Mouse (Mus musculus): ENCODE data around the gene 9530002B09Rik. TPM values are rescaled to one million over a fixed set of nuclear protein-coding genes. Genes with fewer than 3 reads are reported as not detected.

9530002B09Rik gene
- polyA plus RNA-seq (2012; rRNA removed), result not detected in 2 replicates

DNA sequence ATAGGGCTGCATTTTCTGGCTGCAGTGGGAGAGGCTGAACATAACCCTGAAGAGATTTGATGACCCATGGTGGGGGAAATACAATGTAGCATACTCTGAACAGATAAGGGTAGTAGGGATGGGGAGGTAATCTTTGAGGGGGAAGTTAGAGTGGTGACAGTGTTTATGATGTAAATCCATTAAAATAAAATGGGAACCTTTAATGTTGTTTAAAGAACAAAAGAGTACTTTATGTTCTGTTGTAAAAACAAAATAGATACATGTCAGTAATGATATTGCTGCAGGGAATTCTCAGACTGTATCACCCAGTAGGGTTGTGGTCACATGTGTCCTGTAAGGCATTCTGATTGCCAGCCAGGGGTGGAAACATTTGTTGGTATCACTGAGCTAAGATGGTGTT lies at the start of gene 9530002B09Rik:
Gene 9530002B09Rik, plus strand, starts transcription at position 301 of the 400 bp plus-strand sequence.

Other genes starting within 250 kb of the 9530002B09Rik start
- gene Ppt1, start 147.0 kb downstream of the 9530002B09Rik start, polyA plus RNA-seq (2012; rRNA removed), result 12.1 and 17.2 TPM in 2 replicates
- gene Cap1, start 196.8 kb downstream of the 9530002B09Rik start, polyA plus RNA-seq (2012; rRNA removed), result 104 and 107 TPM in 2 replicates